Mouse (Mus musculus): ENCODE data around the gene Nme4. TPM values are rescaled to one million over a fixed set of nuclear protein-coding genes. Genes with fewer than 3 reads are reported as not detected.

The Nme4 gene
- total and polyA plus RNA-seq, 2 experiments from 2014 or later, result 16.0 to 23.3 TPM

- Histone ChIP-seq H3K9ac (replicated peaks; ENCODE audit: low read length) (peak overlapping the region; percentile 92), H3K4me3 (ENCODE audit: low read length) (peak overlapping the region; percentile 88), H3K27me3 (ENCODE audit: insufficient read depth, low read length) (no peaks in the 10 kb centered on the region), H3K4me2 (ENCODE audit: low read depth, low read length) (peak overlapping the region; percentile 99), H3K36me3 (ENCODE audit: insufficient read depth, low read length) (peaks cover 5% of the 10 kb centered on the region; the same call in 1 of the 2 replicates), H3K9me3 (ENCODE audit: low read length) (no peaks in the 10 kb centered on the region), H3K4me1 (ENCODE audit: insufficient read depth, low read length) (peaks cover 40% of the 10 kb centered on the region), H3K27ac (peak overlapping the region; percentile 93)
- DNase-seq (ENCODE audit: low spot score) (peak; percentile 47), ATAC-seq (peak; percentile 13; the same call in 1 of the 2 replicates)
- WGBS, result under 1% methylated on average over 44 of the region's 44 CpGs
- TF ChIP-seq CTCF (IDR thresholded peaks at IDR 0.05; ENCODE audit: low read depth), result no peak
Measured at GRCm38 (mm10) chr17:26068024-26068830, 27.2 kb downstream of the Nme4 start.

- Histone ChIP-seq H3K4me3 (ENCODE audit: low read length) (peak overlapping the region; percentile 88), H3K36me3 (ENCODE audit: insufficient read depth, low read length) (peaks cover 5% of the 10 kb centered on the region; the same call in 1 of the 2 replicates), H3K27ac (no peak overlapping the region), H3K4me1 (ENCODE audit: insufficient read depth, low read length) (peaks cover 40% of the 10 kb centered on the region), H3K9ac (replicated peaks; ENCODE audit: low read length) (0 out of 2 replicates have a peak overlapping the region, but pooled peaks have one; percentile 92), H3K27me3 (ENCODE audit: insufficient read depth, low read length) (no peaks in the 10 kb centered on the region), H3K4me2 (ENCODE audit: low read depth, low read length) (peak overlapping the region; percentile 99), H3K9me3 (ENCODE audit: low read length) (no peaks in the 10 kb centered on the region)
- ATAC-seq (no peak), DNase-seq (ENCODE audit: low spot score) (no peak)
- TF ChIP-seq CTCF (IDR thresholded peaks at IDR 0.05; ENCODE audit: low read depth), result no peak
- WGBS, result 91% methylated on average over 7 of the region's 7 CpGs
Measured at GRCm38 (mm10) chr17:26066488-26067020, 28.8 kb downstream of the Nme4 start.

- Histone ChIP-seq H3K27ac (no peak overlapping the region), H3K9me3 (ENCODE audit: low read length) (no peaks in the 10 kb centered on the region), H3K9ac (replicated peaks; ENCODE audit: low read length) (no peak overlapping the region), H3K36me3 (ENCODE audit: insufficient read depth, low read length) (peaks cover 5% of the 10 kb centered on the region; the same call in 1 of the 2 replicates), H3K27me3 (ENCODE audit: insufficient read depth, low read length) (no peaks in the 10 kb centered on the region), H3K4me2 (ENCODE audit: low read depth, low read length) (peak overlapping the region; percentile 21; the same call in 1 of the 2 replicates), H3K4me1 (ENCODE audit: insufficient read depth, low read length) (peaks cover 36% of the 10 kb centered on the region), H3K4me3 (ENCODE audit: low read length) (no peak overlapping the region)
- TF ChIP-seq CTCF (IDR thresholded peaks at IDR 0.05; ENCODE audit: low read depth), result no peak
- 54% methylated on average over 6 of the region's 6 CpGs for WGBS
- DNase-seq (ENCODE audit: low spot score) (no peak), ATAC-seq (no peak)
Measured at GRCm38 (mm10) chr17:26064916-26065315, 30.5 kb downstream of the Nme4 start.

GRCm38 (mm10) chr17:26057787-26058567, 37.4 kb downstream of the Nme4 start:
- H3K9me3 ChIP-seq (ENCODE audit: low read length), result no peaks in the 10 kb centered on the region

GRCm38 (mm10) chr17:26057278-26057677, 38.1 kb downstream of the Nme4 start:
- peaks cover 11% of the 10 kb centered on the region; the same call in 1 of the 2 replicates for H3K36me3 ChIP-seq (ENCODE audit: insufficient read depth, low read length)
- WGBS, result 87% methylated on average over 8 of the region's 8 CpGs
- no peaks in the 10 kb centered on the region for H3K4me1 ChIP-seq (ENCODE audit: insufficient read depth, low read length)
- TF ChIP-seq CTCF (IDR thresholded peaks at IDR 0.05; ENCODE audit: low read depth), result no peak
- H3K9me3 ChIP-seq (ENCODE audit: low read length), result no peaks in the 10 kb centered on the region
- no peaks in the 10 kb centered on the region for H3K27me3 ChIP-seq (ENCODE audit: insufficient read depth, low read length)
- DNase-seq (ENCODE audit: low spot score), result no peak
- no peak overlapping the region for H3K9ac ChIP-seq (replicated peaks; ENCODE audit: low read length)
- ATAC-seq, result no peak
- no peak overlapping the region for H3K4me2 ChIP-seq (ENCODE audit: low read depth, low read length)
- H3K27ac ChIP-seq, result no peak overlapping the region
- H3K4me3 ChIP-seq (ENCODE audit: low read length), result no peak overlapping the region

More at GRCm38 (mm10) chr17:26057787-26058567, 37.4 kb downstream of the Nme4 start:
- H3K36me3 ChIP-seq (ENCODE audit: insufficient read depth, low read length), result peaks cover 11% of the 10 kb centered on the region; the same call in 1 of the 2 replicates
- no peak overlapping the region for H3K4me2 ChIP-seq (ENCODE audit: low read depth, low read length)
- H3K27ac ChIP-seq, result no peak overlapping the region
- no peak overlapping the region for H3K4me3 ChIP-seq (ENCODE audit: low read length)
- no peak overlapping the region for H3K9ac ChIP-seq (replicated peaks; ENCODE audit: low read length)
- DNase-seq (ENCODE audit: low spot score) (no peak), ATAC-seq (no peak)
- no peak for TF ChIP-seq CTCF (IDR thresholded peaks at IDR 0.05; ENCODE audit: low read depth)
- no peaks in the 10 kb centered on the region for H3K27me3 ChIP-seq (ENCODE audit: insufficient read depth, low read length)
- 83% methylated on average over 9 of the region's 9 CpGs for WGBS
- no peaks in the 10 kb centered on the region for H3K4me1 ChIP-seq (ENCODE audit: insufficient read depth, low read length)

GRCm38 (mm10) chr17:26055164-26055563, 40.2 kb downstream of the Nme4 start:
- Histone ChIP-seq H3K9me3 (ENCODE audit: low read length) (no peaks in the 10 kb centered on the region), H3K9ac (replicated peaks; ENCODE audit: low read length) (no peak overlapping the region), H3K36me3 (ENCODE audit: insufficient read depth, low read length) (peaks cover 11% of the 10 kb centered on the region; the same call in 1 of the 2 replicates), H3K4me1 (ENCODE audit: insufficient read depth, low read length) (no peaks in the 10 kb centered on the region), H3K4me3 (ENCODE audit: low read length) (no peak overlapping the region), H3K4me2 (ENCODE audit: low read depth, low read length) (no peak overlapping the region), H3K27me3 (ENCODE audit: insufficient read depth, low read length) (no peaks in the 10 kb centered on the region), H3K27ac (no peak overlapping the region)
- WGBS, result 64% methylated on average over 6 of the region's 6 CpGs
- no peak for DNase-seq (ENCODE audit: low spot score)
- TF ChIP-seq CTCF (IDR thresholded peaks at IDR 0.05; ENCODE audit: low read depth), result no peak
- no peak for ATAC-seq

All from hindbrain, postnatal 0 days (tissue).